Mouse (Mus musculus): ENCODE results near the gene Dynlt1f.
"Not testable (repeated sequence)": the region's sequence is repeated elsewhere in the genome, so short reads cannot be mapped to it uniquely, and the experiment has no call there.

- not testable (repeated sequence) for TF ChIP-seq CTCF (IDR thresholded peaks at IDR 0.05; ENCODE audit: borderline replicate concordance, insufficient read depth, low read depth, low read length); POLR2A (IDR thresholded peaks at IDR 0.05; ENCODE audit: borderline replicate concordance, insufficient read depth, low read length)
These were observed 40.0 kb upstream of the Dynlt1f start for GRCm38 (mm10) chr17:6695712-6696111.
